Mouse (Mus musculus): ENCODE results near the gene Smarcd1. TPM values are rescaled to one million over a fixed set of nuclear protein-coding genes. Genes with fewer than 3 reads are reported as not detected.
A peak's percentile ranks its signal among the peaks of the same experiment; 100 is the strongest.

Smarcd1 gene
- polyA plus RNA-seq, 1 experiment from 2014 or later: 44.2 TPM

DNA sequence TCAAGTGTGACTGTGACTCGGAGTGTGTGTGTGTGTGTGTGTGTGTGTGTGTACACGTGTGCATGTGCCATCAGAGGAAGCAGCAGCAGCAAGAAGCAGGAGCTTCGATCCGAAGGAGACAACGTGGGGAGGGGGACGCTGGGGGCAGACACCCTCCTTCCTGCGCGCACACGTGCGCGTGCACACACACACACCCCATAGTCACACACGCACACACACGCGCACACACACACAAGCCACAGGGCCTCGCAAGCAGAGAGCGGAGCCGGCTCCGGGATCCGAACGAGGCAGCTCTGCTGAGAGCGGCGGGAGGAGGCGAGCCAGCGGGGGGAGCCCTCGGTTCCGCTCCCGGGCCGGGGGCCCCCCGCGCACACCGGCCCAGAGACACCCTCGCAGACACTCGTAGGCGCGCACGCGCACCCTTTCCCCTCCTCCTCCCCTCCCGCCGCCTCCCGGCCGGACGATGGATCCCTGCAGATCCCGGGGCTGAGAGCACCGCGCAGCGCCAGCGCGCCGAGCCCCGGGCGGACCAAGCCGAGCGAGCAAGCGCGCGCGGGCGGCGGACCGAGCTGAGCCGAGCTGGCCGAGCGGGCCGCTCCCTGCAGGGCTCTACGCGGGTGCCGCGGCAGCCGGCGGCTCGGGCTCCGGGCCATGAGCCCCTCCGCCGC is 31.6 kb upstream of the Smarcd1 start, which contains the start of gene Asic1:
Gene Asic1 (plus strand): TSS at position 215 of the 668 bp plus-strand sequence.
- H3K4me2 ChIP-seq (ENCODE audit: low read length): peak within 1 kb of the TSS; percentile 98
- ATAC-seq (replicated peaks; ENCODE audit: low FRiP score, low read depth) (peak; percentile 61), DNase-seq (ENCODE audit: low spot score) (peak; percentile 67)
- 0 out of 2 replicates have a peak, but pooled peaks have one; percentile 7 for TF ChIP-seq CTCF (IDR thresholded peaks at IDR 0.05; ENCODE audit: low read depth)
- H3K4me3 ChIP-seq (replicated peaks; ENCODE audit: low read depth, low read length): peak within 1 kb of the TSS; percentile 50
- H3K27ac ChIP-seq: no peak within 1 kb of the TSS
- H3K36me3 ChIP-seq (ENCODE audit: insufficient read depth, low read length): no peaks in the 10 kb centered on the region
- H3K27me3 ChIP-seq (ENCODE audit: insufficient read depth, low read length): peaks cover 37% of the 10 kb centered on the region; the same call in 1 of the 2 replicates
- peak within 1 kb of the TSS; percentile 51 for H3K9ac ChIP-seq (ENCODE audit: low read depth, low read length)
- no peaks in the 10 kb centered on the region for H3K9me3 ChIP-seq (replicated peaks; ENCODE audit: low read length)
- under 1% methylated on average over 73 of the region's 74 CpGs for WGBS
- 0 out of 2 replicates have a peak, but pooled peaks cover 3% of the 10 kb centered on the region for H3K4me1 ChIP-seq (replicated peaks; ENCODE audit: insufficient read depth, low read length)

DNA sequence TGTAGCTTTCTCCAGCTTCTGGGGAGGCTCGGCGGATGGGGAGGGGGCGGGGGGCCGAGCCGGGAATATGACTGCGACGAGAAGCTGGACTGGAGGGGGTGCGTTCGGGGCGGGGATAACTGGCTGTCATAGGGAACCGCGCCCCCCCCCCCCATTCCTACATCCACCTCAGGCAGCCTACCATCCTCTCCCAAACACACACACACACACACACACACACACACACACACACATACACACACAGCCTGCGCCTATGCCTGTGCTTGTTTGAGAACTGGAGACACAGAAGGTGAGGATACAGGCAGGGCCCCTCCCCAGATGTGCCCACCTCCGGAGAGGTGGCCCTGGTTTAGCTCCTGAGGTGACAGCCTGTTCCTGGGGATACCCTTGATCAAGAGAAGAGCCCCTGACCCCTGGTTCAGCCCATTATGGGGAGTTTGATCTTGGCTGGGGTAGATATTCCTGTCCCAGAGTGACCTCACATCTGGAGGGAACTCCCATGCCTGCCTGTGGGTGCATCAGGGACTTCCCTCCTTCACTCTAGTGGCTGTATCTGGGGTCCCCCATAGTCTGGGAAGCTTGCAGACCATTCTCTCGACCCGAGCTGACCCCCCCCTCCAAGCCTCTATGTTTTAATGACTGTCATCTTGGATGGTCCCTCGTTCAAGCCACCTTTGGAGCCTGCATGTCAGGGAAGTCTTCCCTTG is 30.8 kb upstream of the Smarcd1 start:
- DNase-seq (ENCODE audit: low spot score) (no peak), ATAC-seq (replicated peaks; ENCODE audit: low FRiP score, low read depth) (peak; percentile 15; the same call in 1 of the 2 replicates)
- 7% methylated on average over 16 of the region's 17 CpGs for WGBS
- TF ChIP-seq CTCF (IDR thresholded peaks at IDR 0.05; ENCODE audit: low read depth): no peak
- Histone ChIP-seq H3K4me1 (replicated peaks; ENCODE audit: insufficient read depth, low read length) (0 out of 2 replicates have a peak, but pooled peaks cover 3% of the 10 kb centered on the region), H3K4me2 (ENCODE audit: low read length) (peak overlapping the region; percentile 98), H3K27ac (no peak overlapping the region), H3K9me3 (replicated peaks; ENCODE audit: low read length) (no peaks in the 10 kb centered on the region), H3K4me3 (replicated peaks; ENCODE audit: low read depth, low read length) (peak overlapping the region; percentile 50), H3K27me3 (ENCODE audit: insufficient read depth, low read length) (peaks cover 34% of the 10 kb centered on the region; the same call in 1 of the 2 replicates), H3K36me3 (ENCODE audit: insufficient read depth, low read length) (no peaks in the 10 kb centered on the region), H3K9ac (ENCODE audit: low read depth, low read length) (peak overlapping the region; percentile 51)

DNA sequence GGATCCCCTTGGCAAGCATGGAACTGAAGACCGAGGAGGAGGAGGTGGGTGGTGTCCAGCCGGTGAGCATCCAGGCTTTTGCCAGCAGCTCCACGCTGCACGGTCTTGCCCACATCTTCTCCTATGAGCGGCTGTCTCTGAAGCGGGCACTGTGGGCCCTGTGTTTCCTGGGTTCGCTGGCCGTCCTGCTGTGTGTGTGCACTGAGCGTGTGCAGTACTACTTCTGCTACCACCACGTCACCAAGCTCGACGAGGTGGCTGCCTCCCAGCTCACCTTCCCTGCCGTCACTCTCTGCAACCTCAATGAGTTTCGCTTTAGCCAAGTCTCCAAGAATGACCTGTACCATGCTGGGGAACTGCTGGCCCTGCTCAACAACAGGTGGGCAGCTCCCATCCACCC is 30.1 kb upstream of the Smarcd1 start:
- H3K9me3 ChIP-seq (replicated peaks; ENCODE audit: low read length): no peaks in the 10 kb centered on the region
- no peak for TF ChIP-seq CTCF (IDR thresholded peaks at IDR 0.05; ENCODE audit: low read depth)
- 63% methylated on average over 14 of the region's 14 CpGs for WGBS
- H3K4me1 ChIP-seq (replicated peaks; ENCODE audit: insufficient read depth, low read length): 0 out of 2 replicates have a peak, but pooled peaks cover 3% of the 10 kb centered on the region
- no peak overlapping the region for H3K4me2 ChIP-seq (ENCODE audit: low read length)
- ATAC-seq (replicated peaks; ENCODE audit: low FRiP score, low read depth) (no peak), DNase-seq (ENCODE audit: low spot score) (no peak)
- no peaks in the 10 kb centered on the region for H3K36me3 ChIP-seq (ENCODE audit: insufficient read depth, low read length)
- H3K27ac ChIP-seq: no peak overlapping the region
- H3K9ac ChIP-seq (ENCODE audit: low read depth, low read length): no peak overlapping the region
- no peak overlapping the region for H3K4me3 ChIP-seq (replicated peaks; ENCODE audit: low read depth, low read length)
- H3K27me3 ChIP-seq (ENCODE audit: insufficient read depth, low read length): peaks cover 29% of the 10 kb centered on the region; the same call in 1 of the 2 replicates

DNA sequence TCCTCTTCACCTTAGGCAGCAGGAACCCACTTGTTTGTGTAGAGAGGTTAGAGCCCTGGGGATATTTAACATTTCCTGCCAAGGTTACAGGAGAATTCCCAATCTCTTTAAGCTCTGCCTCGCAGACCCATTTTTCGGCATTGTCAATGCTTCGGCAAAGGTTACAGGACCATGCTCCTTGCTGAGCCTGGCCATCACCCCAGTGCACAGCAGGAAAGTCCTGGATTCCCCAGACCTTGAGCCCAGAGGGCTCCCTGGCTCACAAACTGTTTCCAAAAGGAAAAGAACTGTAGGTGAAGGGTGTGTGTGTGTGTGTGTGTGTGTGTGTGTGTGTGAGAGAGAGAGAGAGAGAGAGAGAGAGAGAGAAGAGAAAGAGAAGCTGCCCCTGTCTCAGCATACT is 27.1 kb upstream of the Smarcd1 start:
- WGBS: 82% methylated on average over 3 of the region's 3 CpGs
- H3K27me3 ChIP-seq (ENCODE audit: insufficient read depth, low read length): peaks cover 28% of the 10 kb centered on the region; the same call in 1 of the 2 replicates
- H3K4me2 ChIP-seq (ENCODE audit: low read length): no peak overlapping the region
- DNase-seq (ENCODE audit: low spot score) (no peak), ATAC-seq (replicated peaks; ENCODE audit: low FRiP score, low read depth) (no peak)
- H3K27ac ChIP-seq: no peak overlapping the region
- no peaks in the 10 kb centered on the region for H3K9me3 ChIP-seq (replicated peaks; ENCODE audit: low read length)
- no peak overlapping the region for H3K4me3 ChIP-seq (replicated peaks; ENCODE audit: low read depth, low read length)
- TF ChIP-seq CTCF (IDR thresholded peaks at IDR 0.05; ENCODE audit: low read depth): no peak
- H3K4me1 ChIP-seq (replicated peaks; ENCODE audit: insufficient read depth, low read length): 0 out of 2 replicates have a peak, but pooled peaks cover 3% of the 10 kb centered on the region
- H3K36me3 ChIP-seq (ENCODE audit: insufficient read depth, low read length): no peaks in the 10 kb centered on the region
- H3K9ac ChIP-seq (ENCODE audit: low read depth, low read length): no peak overlapping the region

DNA sequence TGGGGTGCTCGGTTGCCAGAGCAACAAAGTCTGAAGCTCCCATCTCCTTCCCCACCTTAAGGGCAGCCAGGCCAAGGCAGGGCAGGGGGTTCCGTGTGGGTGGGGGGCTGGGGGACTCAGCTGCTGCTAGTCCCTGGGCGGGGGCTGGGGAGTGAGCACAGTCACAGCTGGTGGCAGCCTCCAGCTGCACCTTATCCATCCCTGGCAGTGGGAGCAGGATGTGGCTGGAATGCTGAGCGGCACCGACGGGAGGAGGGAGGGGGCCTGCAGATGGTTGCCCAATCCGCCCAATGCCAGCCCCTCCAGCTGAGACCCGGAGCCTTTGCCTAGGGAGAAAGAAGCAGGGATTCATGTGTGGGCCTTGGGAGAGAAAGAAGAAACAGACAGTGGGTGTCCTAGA is 24.8 kb upstream of the Smarcd1 start:
- ATAC-seq (replicated peaks; ENCODE audit: low FRiP score, low read depth) (0 out of 2 replicates have a peak, but pooled peaks have one; percentile 41), DNase-seq (ENCODE audit: low spot score) (no peak)
- Histone ChIP-seq H3K4me1 (replicated peaks; ENCODE audit: insufficient read depth, low read length) (no peaks in the 10 kb centered on the region), H3K27me3 (ENCODE audit: insufficient read depth, low read length) (0 out of 2 replicates have a peak, but pooled peaks cover 8% of the 10 kb centered on the region), H3K4me3 (replicated peaks; ENCODE audit: low read depth, low read length) (no peak overlapping the region), H3K9me3 (replicated peaks; ENCODE audit: low read length) (no peaks in the 10 kb centered on the region), H3K27ac (no peak overlapping the region), H3K9ac (ENCODE audit: low read depth, low read length) (no peak overlapping the region), H3K36me3 (ENCODE audit: insufficient read depth, low read length) (no peaks in the 10 kb centered on the region), H3K4me2 (ENCODE audit: low read length) (no peak overlapping the region)
- TF ChIP-seq CTCF (IDR thresholded peaks at IDR 0.05; ENCODE audit: low read depth): no peak
- whole genome bisulfite sequencing: 33% methylated on average over 8 of the region's 8 CpGs

DNA sequence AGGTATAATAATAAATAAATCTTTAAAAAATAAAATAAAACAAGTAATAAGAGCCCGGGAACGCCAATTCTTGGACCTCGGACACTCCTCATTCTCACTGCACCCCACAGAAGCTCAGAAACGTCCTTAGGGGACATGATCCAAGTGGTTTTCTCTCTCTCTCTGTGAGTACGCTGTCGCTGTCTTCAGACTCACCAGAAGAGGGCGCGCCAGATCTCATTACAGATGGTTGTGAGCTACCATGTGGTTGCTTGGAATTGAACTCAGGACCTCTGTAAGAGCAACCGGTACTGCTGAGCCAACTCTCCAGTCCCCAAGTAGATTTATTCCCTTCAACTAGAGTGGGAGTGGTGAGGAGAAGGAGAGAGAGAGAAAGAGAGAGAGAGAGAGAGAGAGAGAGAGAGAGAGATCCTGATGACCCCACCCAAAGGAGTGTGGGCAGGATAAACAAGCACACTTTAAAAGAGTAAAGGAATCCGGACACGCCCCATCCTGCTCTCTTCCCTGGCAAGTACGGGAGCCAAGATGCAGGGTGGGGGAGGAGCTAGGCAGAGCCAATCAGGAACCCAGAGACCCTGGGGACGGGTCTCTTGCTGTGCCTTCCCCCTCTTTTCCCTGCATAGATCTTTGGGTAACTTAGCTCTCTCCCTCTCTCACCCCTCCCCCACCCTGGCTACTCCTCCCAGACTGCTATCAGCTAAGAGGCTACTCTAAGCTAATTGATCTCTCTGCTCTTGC is 23.7 kb upstream of the Smarcd1 start:
- no peak overlapping the region for H3K4me2 ChIP-seq (ENCODE audit: low read length)
- no peak overlapping the region for H3K27ac ChIP-seq
- ATAC-seq (replicated peaks; ENCODE audit: low FRiP score, low read depth) (peak; percentile 33; the same call in 1 of the 2 replicates), DNase-seq (ENCODE audit: low spot score) (peak; percentile 57)
- H3K4me3 ChIP-seq (replicated peaks; ENCODE audit: low read depth, low read length): no peak overlapping the region
- H3K27me3 ChIP-seq (ENCODE audit: insufficient read depth, low read length): 0 out of 2 replicates have a peak, but pooled peaks cover 3% of the 10 kb centered on the region
- H3K9ac ChIP-seq (ENCODE audit: low read depth, low read length): no peak overlapping the region
- WGBS: 15% methylated on average over 13 of the region's 13 CpGs
- no peaks in the 10 kb centered on the region for H3K36me3 ChIP-seq (ENCODE audit: insufficient read depth, low read length)
- H3K9me3 ChIP-seq (replicated peaks; ENCODE audit: low read length): no peaks in the 10 kb centered on the region
- TF ChIP-seq CTCF (IDR thresholded peaks at IDR 0.05; ENCODE audit: low read depth): peak; percentile 57
- H3K4me1 ChIP-seq (replicated peaks; ENCODE audit: insufficient read depth, low read length): no peaks in the 10 kb centered on the region
